Mouse (Mus musculus) lung, adult 2 months (tissue): ENCODE measurements around the gene Susd4.

ENCODE experiments used
- CTCF ChIP-seq: fragments of 200-500 bp; IDR thresholded peaks from 2 replicates; pipeline ENCODE4 v1.5.1; 2011; ENCODE audit warnings: mild to moderate bottlenecking, low read length, control low read depth; ENCODE audit not compliant: insufficient read depth
- POLR2A ChIP-seq: fragments of 200-500 bp; IDR thresholded peaks from 2 replicates; pipeline ENCODE4 v1.6.1; 2011; ENCODE audit warnings: low read depth, mild to moderate bottlenecking, control low read depth, low read length, borderline replicate concordance; ENCODE audit errors: extremely low read depth

DNA sequence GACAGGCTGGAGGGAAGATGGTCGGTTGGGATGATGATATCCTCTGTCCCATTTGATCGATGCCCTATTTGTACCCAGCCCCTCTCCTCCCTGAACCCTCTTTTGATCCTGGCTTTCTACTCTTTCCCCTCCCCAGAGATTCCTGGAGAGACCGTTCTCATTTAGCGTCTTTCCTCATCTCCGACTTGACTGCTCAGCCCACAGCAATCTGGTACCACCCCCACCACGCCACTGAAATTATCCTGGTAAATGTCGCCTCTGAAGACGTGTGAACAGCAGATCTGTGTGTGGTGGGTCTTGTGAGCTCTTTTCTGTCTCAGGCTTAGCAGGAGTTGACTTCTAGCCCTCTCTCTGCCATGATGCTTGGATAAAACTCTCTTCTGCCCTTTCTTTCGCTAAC, 31.0 kb downstream of the Susd4 start:
- TF ChIP-seq CTCF (no peak), POLR2A (no peak)
